Mouse (Mus musculus) mature B cell (primary cell): ENCODE measurements around the gene Rhbdd1.

ENCODE experiments used
- in situ Hi-C: fragments of 300-500 bp; cut with MboI; formaldehyde crosslinking; loops from 2 replicates; pipeline ENCODE4 v1.14.3; 2019

The Rhbdd1 gene

GRCm38 (mm10) chr1:82362165-82362564, 45.9 kb downstream of the Rhbdd1 start:
- in situ Hi-C loops, result no loop called here

GRCm38 (mm10) chr1:82364047-82364446, 47.8 kb downstream of the Rhbdd1 start:
- in situ Hi-C loops, result no loop called here

- in situ Hi-C loops, result no loop called here
Measured at GRCm38 (mm10) chr1:82364468-82364867, 48.2 kb downstream of the Rhbdd1 start.

- in situ Hi-C loops, result no loop called here
Measured at GRCm38 (mm10) chr1:82371636-82372428, 55.6 kb downstream of the Rhbdd1 start.

DNA sequence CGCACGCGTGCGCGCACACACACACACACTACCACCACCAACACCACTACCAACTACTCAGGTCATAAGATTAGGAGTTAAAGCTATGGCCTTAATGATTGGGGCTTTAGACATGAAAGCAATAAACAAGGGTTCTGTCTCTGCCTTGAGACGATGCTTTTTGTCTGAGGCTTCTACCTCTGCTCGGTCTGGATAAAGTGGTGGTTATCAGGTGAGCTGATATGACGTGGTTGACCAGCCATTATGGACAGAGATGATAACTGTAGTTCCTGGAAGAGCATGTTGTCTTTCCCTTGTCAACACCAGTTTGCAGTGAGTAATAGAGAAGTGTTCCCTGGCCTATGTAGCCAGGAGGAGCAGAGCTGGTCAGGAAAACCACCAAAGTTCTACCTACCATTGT, 57.7 kb downstream of the Rhbdd1 start:
- in situ Hi-C loops, result no loop called here

DNA sequence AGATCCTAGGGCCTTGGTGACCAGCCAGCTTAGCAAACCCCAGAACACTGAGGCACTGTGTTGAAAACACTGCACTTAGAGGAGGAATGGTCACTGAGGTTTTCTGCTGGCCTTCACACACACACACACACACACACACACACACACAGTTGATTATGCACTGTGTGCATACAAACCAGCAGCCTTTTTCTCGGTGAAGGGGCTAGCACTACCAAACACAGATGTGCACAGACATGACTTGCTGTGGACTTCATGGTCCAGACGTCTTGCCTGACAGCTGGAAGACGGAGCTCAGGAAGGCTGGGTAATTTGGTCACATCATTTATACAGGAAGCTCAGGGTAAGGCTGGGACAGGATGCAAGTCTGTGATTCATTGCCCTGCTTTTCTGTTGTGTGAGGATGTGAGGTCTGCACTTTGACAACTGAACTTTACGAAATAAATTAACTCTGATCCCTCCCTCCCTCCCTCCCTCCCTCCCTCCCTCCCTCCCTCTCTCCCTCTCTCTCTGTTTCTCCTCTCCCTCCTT, 58.6 kb downstream of the Rhbdd1 start:
- in situ Hi-C loops, result no loop called here

- in situ Hi-C loops, result no loop called here
Measured at GRCm38 (mm10) chr1:82375452-82375851, 59.2 kb downstream of the Rhbdd1 start.

- in situ Hi-C loops, result no loop called here
Measured at GRCm38 (mm10) chr1:82381946-82382345, 65.7 kb downstream of the Rhbdd1 start.

GRCm38 (mm10) chr1:82384106-82384505, 67.9 kb downstream of the Rhbdd1 start:
- in situ Hi-C loops, result no loop called here

DNA sequence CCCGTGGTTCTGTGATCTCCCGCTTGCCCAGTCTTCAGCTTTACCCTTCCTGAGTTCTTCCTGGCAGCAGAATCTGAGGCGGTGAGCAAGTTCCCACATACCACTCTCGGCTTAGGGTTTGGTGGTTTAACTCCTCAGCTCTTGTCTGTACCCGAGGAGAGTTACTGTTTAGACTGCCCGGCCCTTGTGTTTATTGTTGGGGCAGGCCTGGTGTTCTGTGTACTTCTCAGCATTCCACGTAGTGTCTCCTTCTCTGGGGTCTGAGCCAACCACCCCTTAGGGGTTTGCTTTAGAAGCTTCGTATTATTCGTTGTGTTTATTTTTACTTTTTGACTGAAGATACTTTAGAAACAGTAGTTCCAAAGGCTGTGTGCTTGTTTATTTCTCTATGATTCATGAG, 68.8 kb downstream of the Rhbdd1 start:
- in situ Hi-C loops, result no loop called here

DNA sequence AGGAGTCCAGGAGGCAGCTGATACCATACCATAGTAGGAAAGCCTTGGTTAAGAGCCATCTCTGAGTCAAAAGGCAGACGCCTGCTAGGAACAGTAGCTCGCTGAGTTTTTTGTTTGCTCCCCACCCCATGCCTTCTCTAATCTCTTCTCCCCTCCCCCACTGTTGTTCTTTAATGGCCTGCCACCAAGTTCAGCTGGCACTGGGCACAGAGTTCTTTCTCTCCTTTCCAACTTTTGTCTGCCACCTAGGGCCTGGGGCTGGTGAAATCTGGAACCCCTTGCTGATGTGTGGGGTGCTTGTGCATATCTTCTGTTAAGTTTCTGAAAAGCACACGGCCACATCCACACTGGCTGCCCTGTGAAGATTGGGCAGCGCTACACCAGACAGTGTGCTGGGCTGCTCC, 69.6 kb downstream of the Rhbdd1 start:
- in situ Hi-C loops, result no loop called here

DNA sequence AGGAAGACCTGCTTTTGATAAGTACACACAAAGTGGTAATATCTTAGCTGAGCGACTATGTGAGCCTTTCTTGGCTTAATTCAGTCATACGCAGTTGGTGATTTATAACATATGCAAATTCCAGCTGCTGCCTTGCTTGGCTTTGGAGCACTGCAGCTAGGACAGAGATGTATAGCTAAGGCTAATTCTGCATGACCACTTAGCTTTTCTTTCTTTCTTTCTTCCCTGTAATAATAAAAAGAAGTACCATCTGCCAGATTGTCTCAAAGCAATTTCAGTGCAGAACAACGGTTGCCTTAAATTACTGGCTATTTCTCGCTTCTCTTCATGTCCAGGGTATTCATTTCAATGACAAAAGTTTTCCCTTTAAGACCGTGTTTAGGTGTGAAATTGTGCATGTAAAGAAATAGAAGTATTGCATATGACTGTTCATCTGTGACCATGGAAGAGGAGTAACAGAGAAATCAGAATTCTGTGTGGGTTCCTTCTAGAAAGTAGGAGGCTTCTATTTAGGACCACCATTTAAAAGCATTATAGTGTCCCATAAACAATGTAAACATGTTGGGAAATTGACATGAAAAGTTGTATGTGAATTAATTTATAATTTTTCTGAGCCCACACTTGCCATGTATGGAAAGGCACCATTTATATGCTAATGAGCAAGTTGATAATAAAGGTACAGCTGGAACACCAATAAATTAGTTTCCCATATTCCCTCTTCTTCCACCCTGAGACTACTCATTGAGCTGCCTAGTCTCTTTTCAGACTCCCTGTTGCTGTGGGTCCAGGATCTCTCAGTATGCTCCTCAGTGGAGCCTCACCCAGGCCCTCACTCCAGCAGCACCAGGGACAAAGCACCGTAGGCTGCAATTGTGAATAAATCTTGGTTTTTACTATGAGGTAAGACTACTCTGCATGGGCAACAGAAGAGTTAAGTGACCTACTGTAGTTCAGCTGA, 70.8 kb downstream of the Rhbdd1 start:
- in situ Hi-C loops, result no loop called here

DNA sequence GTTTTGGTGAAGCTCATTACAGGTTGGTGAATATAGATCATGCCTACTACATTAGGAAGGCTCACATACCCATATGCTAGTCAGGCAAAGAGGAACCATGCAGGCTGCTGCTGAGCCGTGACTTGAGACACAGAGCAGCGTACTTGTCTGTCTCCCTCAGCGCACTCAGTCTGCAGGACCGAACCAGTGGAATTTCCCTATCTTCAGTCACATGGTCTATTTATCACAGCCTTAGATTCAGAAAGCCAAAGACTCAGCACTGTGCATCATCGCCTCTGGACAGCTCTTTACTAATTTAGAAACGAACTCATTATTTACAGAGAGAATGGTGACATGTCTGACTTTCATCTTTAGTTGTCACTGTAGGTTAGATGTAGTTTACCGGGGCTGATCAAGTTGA, 73.1 kb downstream of the Rhbdd1 start:
- in situ Hi-C loops, result no loop called here

DNA sequence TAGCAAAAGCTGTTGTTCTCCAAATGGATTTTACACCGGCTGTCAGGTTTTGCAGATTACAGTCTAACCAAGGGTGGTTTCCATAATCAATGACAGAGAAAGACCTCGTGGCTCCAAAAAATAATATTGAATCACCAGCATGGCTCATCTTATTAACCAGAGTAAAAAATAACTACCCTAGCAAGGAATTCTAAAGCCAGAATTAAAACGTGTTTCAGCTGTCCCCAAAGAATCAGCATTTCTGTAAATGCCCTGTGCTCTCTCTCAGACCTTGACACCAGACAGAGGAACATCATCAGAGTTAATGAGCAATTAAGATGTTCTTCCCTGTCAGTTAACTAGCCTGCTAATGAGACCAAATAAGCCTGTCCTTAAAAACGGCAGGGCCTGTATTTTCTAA, 79.1 kb downstream of the Rhbdd1 start:
- in situ Hi-C loops, result no loop called here

GRCm38 (mm10) chr1:82407786-82408185, 91.5 kb downstream of the Rhbdd1 start:
- in situ Hi-C loops, result no loop called here

- in situ Hi-C loops, result no loop called here
Measured at GRCm38 (mm10) chr1:82409271-82409670, 93.0 kb downstream of the Rhbdd1 start.

DNA sequence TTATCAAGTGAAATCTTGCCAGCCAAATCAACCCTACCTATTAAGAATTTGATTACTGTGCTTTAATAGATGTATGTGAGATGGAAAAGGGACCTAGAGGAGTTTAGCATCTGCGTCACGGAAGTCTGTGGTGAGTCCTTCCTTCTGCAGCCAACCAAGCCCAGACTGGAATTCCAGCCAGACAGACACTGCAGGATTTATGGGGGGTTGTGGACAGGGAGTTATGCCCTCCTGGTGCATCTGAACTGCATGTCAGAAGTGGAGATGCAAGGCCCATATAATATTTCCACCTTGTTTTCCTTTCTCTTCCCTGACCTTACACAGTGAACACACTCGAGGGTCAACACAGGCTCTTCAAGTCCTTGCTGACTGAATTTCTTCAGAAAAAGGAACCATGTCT, 94.3 kb downstream of the Rhbdd1 start:
- in situ Hi-C loops, result no loop called here

- in situ Hi-C loops, result no loop called here
Measured at GRCm38 (mm10) chr1:82411521-82411920, 95.3 kb downstream of the Rhbdd1 start.

DNA sequence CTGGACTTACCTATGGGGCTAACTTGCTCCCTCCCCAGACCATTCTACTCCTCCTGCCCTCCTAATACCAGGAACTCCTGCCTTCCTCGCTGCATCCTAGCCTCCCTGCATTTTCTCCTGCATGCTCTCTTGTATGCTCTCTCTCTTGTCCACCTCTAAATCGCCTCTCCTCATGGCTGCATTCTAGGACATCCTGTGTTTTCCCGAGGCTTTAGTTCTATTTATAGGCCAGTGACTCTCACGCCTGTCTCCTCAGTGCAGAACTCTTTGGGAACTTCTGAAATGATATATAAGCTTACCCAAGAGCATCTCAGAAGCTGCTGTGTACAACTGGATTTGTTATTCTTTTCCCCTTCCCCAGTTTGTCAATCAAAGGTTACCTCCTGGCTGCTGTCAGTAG, 95.8 kb downstream of the Rhbdd1 start:
- in situ Hi-C loops, result no loop called here

DNA sequence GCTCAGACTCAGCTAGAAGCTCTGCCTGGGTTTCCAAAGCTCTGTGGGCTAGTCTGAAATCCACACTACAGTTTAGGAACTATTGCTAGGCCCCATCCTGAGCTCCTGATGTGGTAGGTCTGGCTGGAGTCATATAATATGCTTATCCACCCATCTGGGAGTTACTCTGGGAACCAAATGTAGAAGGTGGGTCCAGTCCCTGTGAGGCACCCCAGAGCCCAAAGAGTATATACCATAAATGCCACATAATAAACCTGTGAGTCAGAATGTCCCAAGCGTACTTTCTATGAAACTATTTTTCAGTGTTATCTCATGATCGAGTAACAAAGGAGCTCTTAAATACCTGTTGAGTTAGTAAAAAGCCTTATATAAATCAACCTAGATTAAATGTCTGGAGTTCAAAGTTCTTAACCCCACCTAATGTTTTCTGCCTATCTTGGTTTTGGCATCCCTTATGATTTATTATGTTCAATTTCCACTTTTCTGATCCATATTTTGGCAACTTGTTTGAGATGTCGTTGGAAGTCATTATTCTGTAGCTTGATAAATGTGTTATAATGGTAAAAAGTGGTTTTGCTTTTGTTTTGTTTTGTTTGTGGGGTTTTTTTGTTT, 98.3 kb downstream of the Rhbdd1 start:
- in situ Hi-C loops, result no loop called here

DNA sequence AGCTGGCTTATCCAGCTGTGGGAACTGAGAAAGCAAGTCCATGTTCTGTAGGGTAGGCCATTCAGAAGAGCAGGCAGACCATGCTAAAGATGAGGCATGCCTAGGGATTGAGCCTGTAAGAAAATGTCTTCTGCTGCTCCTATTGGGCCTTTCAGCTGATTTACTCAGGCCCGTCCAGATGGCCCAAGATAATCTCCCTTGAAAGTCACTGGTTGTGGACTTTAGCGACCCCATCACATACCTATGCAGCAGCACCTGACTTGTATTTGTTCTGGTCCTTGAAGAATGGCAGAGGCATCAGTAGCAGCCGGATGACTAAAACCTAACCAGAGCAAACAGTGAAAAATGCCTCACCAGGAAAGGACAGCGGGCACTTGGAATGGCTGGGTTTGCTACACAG, 99.4 kb downstream of the Rhbdd1 start:
- in situ Hi-C loops, result no loop called here

DNA sequence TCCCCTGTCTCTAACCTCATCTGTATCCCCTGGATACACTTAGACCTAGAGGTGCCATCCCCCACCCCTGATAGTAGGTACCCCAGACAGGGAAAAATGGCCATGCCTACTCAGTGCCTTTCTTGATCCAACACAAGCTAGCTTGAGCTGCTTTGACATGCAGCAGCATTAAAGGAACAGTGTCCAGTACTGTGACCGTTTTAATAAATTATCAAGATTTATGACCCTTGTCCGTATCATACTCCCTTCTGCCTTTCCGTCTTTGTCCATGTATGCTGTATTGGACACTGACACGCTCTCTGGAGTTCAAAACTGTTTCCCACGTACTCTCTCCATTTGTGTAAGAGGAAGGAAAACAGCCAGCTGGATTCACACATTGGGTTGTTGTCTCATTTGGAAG, 111.5 kb downstream of the Rhbdd1 start:
- in situ Hi-C loops, result no loop called here
